Mouse (Mus musculus) megakaryocyte, embryonic 14.5 days (primary cell): ENCODE data around the gene Larp1b. TPM values are rescaled to one million over a fixed set of nuclear protein-coding genes. Genes with fewer than 3 reads are reported as not detected.

Source experiments
- H3K27me3 ChIP-seq: replicated peaks from 2 replicates; pipeline ENCODE3; 2012; ENCODE audit warnings: inconsistent platforms
- H3K36me3 ChIP-seq: replicated peaks from 2 replicates; pipeline ENCODE3; 2012; ENCODE audit warnings: low read length, inconsistent platforms, mixed read lengths
- H3K4me1 ChIP-seq: 2 replicates; pipeline ENCODE4 v1.6.1; 2012; ENCODE audit warnings: inconsistent platforms
- H3K4me3 ChIP-seq: replicated peaks from 2 replicates; pipeline ENCODE3; 2012; ENCODE audit warnings: moderate library complexity, mild to moderate bottlenecking, inconsistent platforms
- H3K9me3 ChIP-seq: 2 replicates; pipeline ENCODE4 v1.6.1; 2012; ENCODE audit warnings: inconsistent platforms
- FLI1 ChIP-seq: IDR thresholded peaks from 2 replicates; pipeline ENCODE4 v1.6.1; 2012; ENCODE audit warnings: low read length, inconsistent platforms, mixed read lengths
- GATA1 ChIP-seq: IDR thresholded peaks from 3 replicates; pipeline ENCODE4 v1.6.1; 2012; ENCODE audit warnings: mixed read lengths, low read length, inconsistent platforms, borderline replicate concordance
- polyA plus RNA-seq: library from polyadenylated mRNA; stranded (reverse); fragments of >175 nt; gene quantifications from 2 replicates; pipeline ENCODE4 v1.2.3, GENCODE M21; 2012; ENCODE audit warnings: low replicate concordance; ENCODE audit not compliant: insufficient read depth

The Larp1b gene
- polyA plus RNA-seq, 1 experiment, result 31.6 TPM

DNA sequence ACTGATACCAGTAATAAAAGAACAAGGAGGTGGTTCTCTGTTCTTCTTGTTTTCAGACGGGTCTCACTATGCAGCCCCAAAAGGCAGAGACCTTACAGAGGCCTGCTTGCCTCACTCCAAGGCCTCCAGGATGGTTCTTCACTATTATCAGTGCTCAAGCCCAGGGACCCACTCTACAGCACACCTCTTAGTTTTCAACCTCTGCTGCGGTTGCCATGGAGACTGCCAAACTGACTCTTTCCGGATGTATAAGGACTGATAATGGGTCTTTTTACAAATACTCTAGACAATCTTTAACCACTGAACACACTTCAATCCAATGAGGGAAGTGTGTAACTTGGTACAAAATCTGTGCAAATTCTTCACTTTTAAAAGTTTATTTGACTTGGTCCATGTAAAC is 131.1 kb downstream of the Larp1b start:
- H3K9me3 ChIP-seq, result no peaks in the 10 kb centered on the region
- TF ChIP-seq GATA1 (no peak), FLI1 (no peak)
- peak overlapping the region; percentile 5 for H3K4me3 ChIP-seq
- no peaks in the 10 kb centered on the region for H3K27me3 ChIP-seq
- peaks cover 14% of the 10 kb centered on the region for H3K36me3 ChIP-seq
- H3K4me1 ChIP-seq, result peaks cover 28% of the 10 kb centered on the region

GRCm38 (mm10) chr3:41081474-41082301 is 132.1 kb downstream of the Larp1b start:
- Histone ChIP-seq H3K36me3 (peaks cover 14% of the 10 kb centered on the region), H3K27me3 (no peaks in the 10 kb centered on the region), H3K4me3 (peak overlapping the region; percentile 100), H3K4me1 (peaks cover 27% of the 10 kb centered on the region), H3K9me3 (no peaks in the 10 kb centered on the region)
- TF ChIP-seq GATA1, result no peak
- TF ChIP-seq FLI1, result no peak

DNA sequence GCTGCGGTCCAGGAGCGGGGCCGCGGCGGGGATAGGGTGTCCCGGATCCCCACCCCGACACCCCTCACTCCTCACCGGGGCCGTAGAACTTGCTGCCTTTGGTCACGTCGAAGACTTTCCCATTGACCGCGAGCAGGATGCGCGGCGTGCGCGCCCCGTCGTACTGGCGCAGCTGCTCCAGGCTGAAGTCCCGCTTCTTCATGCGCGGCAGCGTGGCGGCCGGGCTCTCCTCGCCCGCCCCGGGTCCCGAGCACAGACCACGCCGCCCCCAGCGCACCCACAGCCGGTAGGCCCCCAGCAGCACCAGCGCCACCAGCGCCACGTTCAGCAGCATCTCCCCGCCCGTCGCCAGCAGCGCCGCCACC is 132.9 kb downstream of the Larp1b start:
- H3K4me1 ChIP-seq, result peaks cover 25% of the 10 kb centered on the region
- H3K27me3 ChIP-seq, result no peaks in the 10 kb centered on the region
- TF ChIP-seq FLI1, result no peak
- peak overlapping the region; percentile 100 for H3K4me3 ChIP-seq
- H3K9me3 ChIP-seq, result no peaks in the 10 kb centered on the region
- peaks cover 9% of the 10 kb centered on the region for H3K36me3 ChIP-seq

- H3K27me3 ChIP-seq, result no peaks in the 10 kb centered on the region
- H3K4me1 ChIP-seq, result peaks cover 23% of the 10 kb centered on the region
Measured at GRCm38 (mm10) chr3:41082885-41083789, 133.5 kb downstream of the Larp1b start, which contains the start of gene Pgrmc2. Gene Pgrmc2 (minus strand): TSS chr3:41083046.

GRCm38 (mm10) chr3:41083790-41084112 is 134.1 kb downstream of the Larp1b start:
- TF ChIP-seq FLI1 (no peak), GATA1 (no peak)
- no peaks in the 10 kb centered on the region for H3K9me3 ChIP-seq
- no peaks in the 10 kb centered on the region for H3K36me3 ChIP-seq
- H3K4me3 ChIP-seq, result peak overlapping the region; percentile 100
- peaks cover 20% of the 10 kb centered on the region for H3K4me1 ChIP-seq
- H3K27me3 ChIP-seq, result no peaks in the 10 kb centered on the region

More at GRCm38 (mm10) chr3:41082885-41083789, 133.5 kb downstream of the Larp1b start, which contains the start of gene Pgrmc2:
- peak within 1 kb of the TSS; percentile 100 for H3K4me3 ChIP-seq
- no peak for TF ChIP-seq GATA1
- no peak for TF ChIP-seq FLI1
- H3K36me3 ChIP-seq, result peaks cover 4% of the 10 kb centered on the region
- no peaks in the 10 kb centered on the region for H3K9me3 ChIP-seq

DNA sequence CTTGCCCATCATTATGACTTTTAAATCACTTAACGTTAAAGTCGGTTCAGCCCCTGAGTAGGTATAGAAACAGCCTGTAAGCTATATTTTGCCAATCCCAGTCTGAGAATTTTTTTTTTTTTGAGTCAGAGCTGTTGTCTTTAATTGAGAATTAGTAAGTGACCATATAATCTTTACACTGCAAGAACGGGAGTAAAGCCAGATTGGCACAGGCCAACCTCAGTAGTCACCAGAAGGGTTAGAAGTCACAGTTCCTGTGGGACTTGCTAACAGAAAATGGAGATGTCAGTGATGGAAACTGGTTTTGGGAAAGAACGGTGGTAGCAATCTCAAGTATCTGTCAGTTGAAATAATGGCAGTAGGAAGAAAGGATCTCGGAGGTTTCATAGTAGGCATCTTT is 134.8 kb downstream of the Larp1b start:
- no peaks in the 10 kb centered on the region for H3K27me3 ChIP-seq
- no peaks in the 10 kb centered on the region for H3K36me3 ChIP-seq
- no peaks in the 10 kb centered on the region for H3K9me3 ChIP-seq
- H3K4me1 ChIP-seq, result peaks cover 20% of the 10 kb centered on the region
- H3K4me3 ChIP-seq, result peak overlapping the region; percentile 100
- TF ChIP-seq FLI1 (no peak), GATA1 (no peak)

- no peak for TF ChIP-seq FLI1
- no peak for TF ChIP-seq GATA1
Measured at GRCm38 (mm10) chr3:41087071-41087470, 137.4 kb downstream of the Larp1b start.

More at GRCm38 (mm10) chr3:41087071-41087470, 137.4 kb downstream of the Larp1b start:
- no peak overlapping the region for H3K4me3 ChIP-seq
- no peaks in the 10 kb centered on the region for H3K9me3 ChIP-seq
- no peaks in the 10 kb centered on the region for H3K36me3 ChIP-seq
- peaks cover 9% of the 10 kb centered on the region; the same call in 1 of the 2 replicates for H3K4me1 ChIP-seq
- H3K27me3 ChIP-seq, result no peaks in the 10 kb centered on the region

Other genes starting within 250 kb of the Larp1b start
- gene Slc25a31, start 241.0 kb upstream of the Larp1b start, polyA plus RNA-seq, result not detected in 2 replicates
- 1.8 TPM in 1 of 2 replicates, not detected in the other for gene Hspa4l, start 205.3 kb upstream of the Larp1b start, polyA plus RNA-seq
- 4.1 TPM in 1 of 2 replicates, not detected in the other for gene Plk4, start 149.8 kb upstream of the Larp1b start, polyA plus RNA-seq
- 0.73 TPM in 1 of 2 replicates, not detected in the other for gene Mfsd8, start 102.9 kb upstream of the Larp1b start, polyA plus RNA-seq
- 0.51 and 1.7 TPM in 2 replicates for gene Abhd18, start 102.9 kb upstream of the Larp1b start, polyA plus RNA-seq
- not detected in 2 replicates for gene 1700034I23Rik, start 47.3 kb upstream of the Larp1b start, polyA plus RNA-seq
- gene Pgrmc2, start 133.2 kb downstream of the Larp1b start, polyA plus RNA-seq, result 5.3 and 14.2 TPM in 2 replicates